Mouse (Mus musculus): ENCODE measurements at regions not wholly inside any gene's neighbourhood (a gene's known extent, or its start where the extent isn't known, plus 50 kb on each side); places are given as distances from the start of the nearest gene placed in this dataset.
"Not testable (repeated sequence)": the region's sequence is repeated elsewhere in the genome, so short reads cannot be mapped to it uniquely, and the experiment has no call there.

DNA sequence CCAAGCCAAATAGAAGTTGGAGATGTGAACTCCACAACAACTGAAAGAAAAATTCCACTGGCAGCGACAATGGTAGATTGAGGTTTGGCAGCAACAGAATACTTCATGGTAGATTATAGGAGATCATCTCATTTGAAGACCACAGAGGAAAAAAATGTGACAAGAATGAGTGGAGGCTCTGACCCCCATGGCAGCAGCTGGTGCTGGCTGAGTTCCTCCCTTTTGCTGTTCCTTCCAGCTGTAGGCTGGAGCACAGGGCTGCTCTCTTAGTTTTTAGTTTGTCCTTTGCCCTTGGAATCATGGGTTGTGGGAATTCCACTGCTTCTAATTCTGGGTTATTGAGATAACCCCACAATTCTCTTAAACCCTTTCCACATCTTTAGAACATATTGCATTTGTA lies 248.8 kb downstream of the Pros1 start:
- DNase-seq (ENCODE audit: low spot score in 2 of 2), result no peak

- no peak for DNase-seq (ENCODE audit: low spot score in 2 of 2)
These were observed 250.3 kb downstream of the Pros1 start for GRCm38 (mm10) chr16:63104383-63104782.

DNA sequence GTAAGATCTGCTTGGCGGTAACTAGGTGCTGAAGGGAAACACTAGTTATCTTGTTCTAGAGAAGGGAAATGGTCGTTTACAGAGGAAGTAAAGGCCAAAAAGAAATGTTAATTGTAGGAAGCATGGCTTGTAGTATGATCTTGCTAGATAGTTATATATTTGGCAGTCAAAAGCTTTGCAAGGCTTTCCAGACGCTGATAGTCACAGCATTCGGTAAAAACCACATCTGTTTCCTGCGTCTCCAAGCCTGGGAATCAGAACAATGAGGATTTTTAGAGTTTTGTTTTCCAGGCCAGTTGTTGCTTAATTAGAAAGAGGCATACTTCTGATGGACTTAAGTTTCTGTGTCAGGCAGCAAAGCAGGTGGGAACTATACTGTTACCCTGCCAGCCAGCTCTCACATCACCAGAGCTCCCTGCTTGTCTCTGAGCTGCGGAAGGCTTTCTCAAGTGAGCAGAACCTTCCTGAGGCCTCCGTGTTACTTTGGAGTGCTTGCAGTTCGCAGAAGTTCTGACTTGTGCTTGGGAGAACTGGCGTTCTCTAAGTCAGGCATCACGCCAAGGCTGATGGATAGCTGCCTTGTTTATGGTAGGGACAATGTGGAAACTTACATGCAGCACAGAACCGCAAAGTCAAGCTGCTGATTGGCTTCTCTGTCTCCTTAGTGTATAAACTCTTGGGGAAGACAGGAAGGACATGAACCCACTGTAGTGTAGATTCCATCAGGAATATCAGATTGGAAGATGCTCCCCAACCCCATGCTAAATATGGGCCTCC lies 251.0 kb downstream of the Pros1 start:
- peak in 1 of 2 experiments; percentile 62 for DNase-seq (ENCODE audit: low spot score in 2 of 2)

DNA sequence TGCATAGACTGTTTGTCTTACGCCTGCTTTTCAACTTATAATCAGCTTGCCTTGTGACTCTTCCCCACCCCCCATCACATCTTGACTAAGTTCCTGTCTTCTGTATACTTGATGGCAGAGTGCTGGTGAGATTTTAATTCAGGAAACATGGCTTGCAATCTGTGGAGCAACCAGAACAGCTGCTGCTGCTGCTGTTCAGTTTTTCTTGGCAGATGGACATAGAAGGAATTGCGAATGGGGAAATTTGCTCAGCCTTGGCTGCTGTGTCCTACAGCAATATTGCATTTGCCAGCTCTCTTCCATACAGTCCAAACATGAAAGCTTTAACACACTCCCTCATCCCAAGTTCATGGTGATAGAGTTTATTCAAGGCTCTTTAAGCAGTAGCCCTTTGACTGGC lies 262.3 kb downstream of the Pros1 start:
- DNase-seq (ENCODE audit: low spot score in 2 of 2), result peak in 1 of 2 experiments; percentile 26

GRCm38 (mm10) chr16:63118721-63119120 lies 264.6 kb downstream of the Pros1 start:
- no peak for DNase-seq (ENCODE audit: low spot score in 2 of 2)

- DNase-seq (ENCODE audit: low spot score in 2 of 2), result no peak
These were observed 289.7 kb downstream of the Pros1 start for GRCm38 (mm10) chr16:63143851-63144250.

DNA sequence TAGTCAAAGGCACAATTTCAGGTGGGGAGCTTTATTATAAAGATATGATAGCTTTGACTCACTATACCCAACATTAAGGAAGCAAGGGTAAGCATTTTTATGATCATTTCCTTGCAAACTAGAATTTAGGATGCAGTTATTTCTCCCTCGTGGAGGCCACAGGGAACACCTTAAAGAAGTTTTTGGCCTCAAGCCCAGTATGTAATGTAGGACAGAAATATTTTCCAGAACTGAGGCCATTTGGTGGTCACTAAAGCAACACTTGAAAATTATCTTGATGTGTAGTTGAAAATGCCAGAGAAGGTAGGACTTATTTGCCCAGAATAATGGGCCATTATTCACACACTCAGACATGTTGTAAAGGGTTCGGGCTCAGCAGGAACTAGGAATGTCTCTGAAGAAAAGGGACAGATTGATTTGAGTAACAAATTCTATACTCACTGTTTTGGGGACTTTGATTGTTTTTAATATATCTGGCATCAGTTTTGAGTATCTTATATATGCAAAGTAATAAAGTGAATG lies 301.3 kb downstream of the Pros1 start:
- no peak for DNase-seq (ENCODE audit: low spot score in 2 of 2)

GRCm38 (mm10) chr16:63170101-63170500 lies 316.0 kb downstream of the Pros1 start:
- DNase-seq (ENCODE audit: low spot score in 2 of 2), result no peak

DNA sequence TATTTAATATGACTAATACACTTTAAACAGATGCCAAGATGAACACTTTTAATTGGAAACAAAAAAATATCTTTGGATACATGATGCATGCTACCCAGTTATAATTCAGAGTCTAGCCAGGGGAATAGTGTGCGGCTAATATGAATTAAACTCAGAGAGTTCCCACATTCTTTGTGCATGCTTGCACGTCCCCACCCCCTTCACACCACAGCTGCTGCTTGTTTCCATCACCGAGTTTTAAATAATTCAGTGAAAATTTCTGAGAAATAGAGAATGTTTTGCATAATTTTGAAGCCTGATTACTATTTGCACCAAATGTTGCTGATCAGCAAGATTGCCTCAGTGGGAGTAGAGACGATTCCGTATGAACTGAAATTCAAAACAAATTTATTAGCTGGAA lies 325.1 kb downstream of the Pros1 start:
- DNase-seq (ENCODE audit: low spot score in 2 of 2), result no peak

GRCm38 (mm10) chr16:63191181-63191580 lies 337.1 kb downstream of the Pros1 start:
- DNase-seq (ENCODE audit: low spot score in 2 of 2), result no peak

DNA sequence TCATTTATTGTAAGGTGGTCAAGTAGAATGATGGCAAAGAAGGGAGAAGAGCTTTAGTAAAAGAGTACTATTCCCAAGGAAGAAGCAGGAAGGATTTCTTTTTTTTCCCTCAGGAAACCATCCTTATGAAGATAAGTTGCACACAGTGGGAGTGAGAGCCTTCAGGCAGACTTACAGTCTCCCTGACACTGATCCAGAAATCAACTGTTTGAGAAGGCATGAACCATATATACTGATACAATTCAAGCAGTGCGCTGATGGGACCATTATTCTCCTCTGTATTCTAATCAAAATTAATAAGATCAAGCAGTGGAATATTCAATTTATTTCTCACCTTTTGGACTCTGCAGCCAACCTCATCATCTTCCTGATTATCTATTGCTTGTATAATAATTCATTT lies 337.5 kb downstream of the Pros1 start:
- DNase-seq (ENCODE audit: low spot score in 2 of 2), result no peak

- DNase-seq (ENCODE audit: low spot score in 2 of 2), result no peak
These were observed 340.5 kb downstream of the Pros1 start for GRCm38 (mm10) chr16:63194595-63194994.

- DNase-seq (ENCODE audit: low spot score in 2 of 2), result not testable (repeated sequence)
These were observed 359.4 kb downstream of the Pros1 start for GRCm38 (mm10) chr16:63213471-63213870.

DNA sequence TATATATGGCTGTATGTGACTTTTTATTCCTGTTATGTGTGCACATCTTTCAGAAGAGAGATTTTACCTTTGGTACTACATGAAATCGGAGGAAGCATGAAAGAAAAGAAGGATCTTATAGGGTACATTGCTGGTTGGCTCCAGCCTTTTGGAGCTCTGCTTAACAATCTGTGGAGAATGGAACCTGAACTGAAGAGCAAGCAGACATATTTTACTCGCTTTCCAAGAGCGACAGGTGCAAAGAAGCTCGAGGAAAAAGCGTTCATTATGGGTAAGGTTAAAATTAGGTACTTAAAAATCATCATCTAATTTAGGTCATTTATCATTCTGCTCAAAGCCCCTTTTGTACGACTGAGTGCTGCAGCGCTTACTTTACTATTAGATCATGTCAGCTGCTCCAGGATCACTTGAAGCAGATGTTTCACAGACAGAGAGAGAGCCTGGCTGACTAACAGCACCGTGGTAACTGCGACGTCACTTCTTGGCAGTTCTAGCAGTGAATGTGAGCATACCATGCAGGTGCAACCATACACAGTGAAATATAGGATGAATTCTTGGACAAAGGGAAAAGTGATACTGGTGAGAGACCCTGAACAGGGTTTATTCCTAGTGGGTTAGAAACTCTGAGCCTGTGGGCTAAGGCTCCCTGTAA lies 366.2 kb downstream of the Pros1 start:
- DNase-seq (ENCODE audit: low spot score in 2 of 2), result no peak

- no peak for DNase-seq (ENCODE audit: low spot score in 2 of 2)
These were observed 370.5 kb downstream of the Pros1 start for GRCm38 (mm10) chr16:63224608-63225007.

- DNase-seq (ENCODE audit: low spot score in 2 of 2), result no peak
These were observed 371.0 kb downstream of the Pros1 start for GRCm38 (mm10) chr16:63225097-63225496.

DNA sequence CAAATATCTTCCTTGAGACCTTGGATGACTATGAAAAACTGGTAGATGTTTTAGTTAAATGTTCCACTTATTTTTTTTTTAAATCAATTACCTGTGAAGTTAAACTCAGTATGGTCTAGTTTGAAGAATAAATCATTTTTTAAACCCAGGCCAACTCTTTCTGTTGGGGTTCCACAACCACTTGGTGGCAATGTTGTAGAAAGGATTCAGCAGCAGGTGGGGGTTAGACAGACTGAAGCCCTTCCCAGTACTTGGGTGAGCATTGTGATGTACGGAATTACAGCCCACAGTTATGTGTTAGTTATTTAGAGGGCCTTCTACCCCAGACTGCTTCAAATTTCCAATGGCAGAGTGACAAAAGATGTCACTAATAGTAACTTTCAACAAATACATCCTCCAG lies 375.0 kb downstream of the Pros1 start:
- DNase-seq (ENCODE audit: low spot score in 2 of 2), result no peak

DNA sequence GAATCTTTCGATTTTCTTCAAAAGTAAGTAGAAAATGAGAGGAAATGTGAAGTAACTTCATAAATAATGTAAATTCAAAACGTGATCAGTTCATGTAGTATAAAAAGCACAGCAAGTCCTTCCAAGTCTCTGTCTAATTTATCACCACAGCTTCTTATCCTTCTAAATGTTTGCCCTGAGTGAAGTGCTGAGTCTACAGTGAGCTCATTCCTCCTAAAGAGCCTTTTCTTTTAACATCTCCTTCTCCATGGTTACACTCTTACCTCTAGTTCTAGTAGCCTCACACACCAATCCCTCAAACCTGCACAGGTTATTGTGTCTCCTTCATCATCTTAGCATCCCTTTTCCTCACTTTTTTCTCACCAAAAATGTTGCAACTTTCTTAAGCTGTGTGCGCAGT lies 375.5 kb downstream of the Pros1 start:
- DNase-seq (ENCODE audit: low spot score in 2 of 2), result no peak

DNA sequence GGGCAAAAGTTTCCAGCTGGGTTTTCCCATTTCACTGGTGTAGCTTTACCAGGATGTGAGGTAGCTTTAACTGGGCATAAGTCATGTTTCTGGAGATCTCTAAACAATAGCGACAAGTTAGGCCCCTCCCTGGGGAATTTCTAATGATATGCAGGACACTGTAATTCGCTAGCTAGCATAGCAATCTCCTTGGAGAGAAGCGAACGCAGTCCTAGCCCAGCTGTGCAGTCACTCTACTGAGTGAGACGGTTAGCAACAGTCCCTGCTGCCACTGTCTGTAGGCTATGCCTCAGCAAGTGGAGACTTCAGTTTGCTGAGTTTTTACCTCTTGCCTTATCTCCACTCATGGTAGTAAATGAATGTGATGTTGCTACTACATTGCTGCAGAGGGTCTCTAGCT lies 416.1 kb downstream of the Pros1 start:
- DNase-seq (ENCODE audit: low spot score in 2 of 2), result no peak

DNA sequence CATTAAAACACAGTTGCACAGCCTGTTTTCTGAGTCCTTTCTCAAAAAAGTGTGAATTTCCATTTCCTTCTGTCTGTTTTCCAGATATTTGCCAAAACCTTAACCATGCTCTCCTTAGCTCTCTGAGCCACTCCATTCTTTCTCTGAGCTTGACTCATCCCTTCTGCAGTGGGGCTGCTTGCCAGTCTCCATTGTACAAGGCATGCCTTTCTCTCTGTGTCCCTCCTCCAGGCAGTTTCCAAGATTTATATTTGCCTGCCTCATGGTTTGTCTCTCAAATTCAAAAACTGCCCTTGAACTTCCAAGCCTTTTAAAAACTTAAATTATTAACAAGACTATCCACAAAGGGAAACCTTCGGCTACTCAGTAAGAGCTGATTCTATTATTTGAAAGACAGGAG lies 423.4 kb downstream of the Pros1 start:
- DNase-seq (ENCODE audit: low spot score in 2 of 2), result no peak

DNA sequence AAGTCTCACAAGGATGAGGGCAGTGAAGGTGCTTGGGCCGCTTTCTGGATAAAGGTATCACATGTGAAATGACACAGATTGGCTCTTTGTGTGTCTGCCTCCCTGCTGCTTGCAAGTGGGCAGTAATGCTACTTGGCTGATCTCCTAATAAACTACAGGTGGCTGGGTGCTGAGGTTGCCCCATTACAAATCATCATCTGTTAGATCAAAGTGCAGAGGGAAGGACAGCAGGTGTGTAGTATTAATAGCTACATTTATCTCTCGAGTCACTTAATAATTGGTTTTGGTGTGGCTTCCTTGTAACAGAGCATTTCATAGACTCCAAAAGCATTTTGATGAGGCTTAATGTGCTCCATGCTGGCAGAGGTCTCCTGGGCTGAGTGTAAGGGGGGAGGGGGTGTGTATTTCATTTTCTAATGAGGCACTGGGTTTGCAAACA lies 424.2 kb downstream of the Pros1 start:
- DNase-seq (ENCODE audit: low spot score in 2 of 2), result no peak

GRCm38 (mm10) chr16:63287655-63288054 lies 433.5 kb downstream of the Pros1 start:
- no peak for DNase-seq (ENCODE audit: low spot score in 2 of 2)

- DNase-seq (ENCODE audit: low spot score in 2 of 2), result no peak
These were observed 457.6 kb downstream of the Pros1 start for GRCm38 (mm10) chr16:63311676-63312075.

Data from gastrocnemius, postnatal 4 days (tissue).